Mouse (Mus musculus) olfactory bulb, adult 2 months (tissue): ENCODE measurements around the gene Lyzl6.

Source experiments
- CTCF ChIP-seq: fragments of 200-500 bp; IDR thresholded peaks from 2 replicates; pipeline ENCODE4 v1.5.1; 2012; ENCODE audit warnings: low read depth, mild to moderate bottlenecking, low read length, moderate library complexity; ENCODE audit not compliant: insufficient read depth
- POLR2A ChIP-seq: fragments of 200-500 bp; IDR thresholded peaks from 2 replicates; pipeline ENCODE4 v1.6.1; 2012; ENCODE audit warnings: mild to moderate bottlenecking, low read depth, low read length, moderate library complexity; ENCODE audit not compliant: insufficient read depth

DNA sequence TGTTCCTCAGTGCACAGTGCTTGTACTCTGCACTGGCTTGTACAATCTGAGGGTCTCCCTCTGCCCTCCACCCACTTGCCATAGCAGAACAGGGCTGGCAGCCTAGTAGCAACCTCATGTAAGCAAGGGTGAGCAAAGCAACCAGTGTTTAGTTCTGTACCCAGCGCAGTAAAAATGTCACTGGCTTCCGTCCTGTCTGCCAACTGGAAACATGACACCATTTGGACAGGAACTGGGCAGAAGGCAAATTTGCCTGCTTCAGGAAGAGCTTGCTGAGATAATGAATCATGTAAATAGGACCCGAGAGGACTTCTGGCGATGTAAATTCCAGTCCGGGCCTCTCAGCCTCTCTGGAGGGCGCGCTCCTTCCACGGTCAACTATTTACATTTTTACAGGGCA lies 7.0 kb upstream of the Lyzl6 start:
- TF ChIP-seq CTCF (no peak), POLR2A (no peak)
